9 mouse cellular contexts compared by ENCODE assay signal in genomic region chr17:35125578-35125977, GRCm38 (mm10). TPM values are rescaled to one million over a fixed set of nuclear protein-coding genes. Genes with fewer than 3 reads are reported as not detected.
A peak's percentile ranks its signal among the peaks of the same experiment; 100 is the strongest.
DNase-seq lines count a peak whose midpoint lies in the region; ATAC-seq and TF ChIP-seq lines count a peak whose summit lies in the region.
"Had no signal": no experiment of that assay in that cellular context is flagged by ENCODE, and none has a peak within 500 bp of the region (broad histone marks: within the 10 kb centered on the region; RNA-seq: fewer than 3 reads in every experiment).

No protein-coding gene starts in this region.

- WGBS in heart, postnatal 0 days: 23% methylated on average over 6 of the region's 6 CpGs
- 12% methylated on average over 6 of the region's 6 CpGs for WGBS in intestine, embryonic 16.5 days
- 25% methylated on average over 6 of the region's 6 CpGs for WGBS in midbrain, postnatal 0 days

- H3K4me3 ChIP-seq in heart, postnatal 0 days (ENCODE audit: low read depth, low read length): peak overlapping the region; percentile 64
- H3K4me3 ChIP-seq in brown adipose tissue, adult 24 weeks (ENCODE audit: insufficient read depth, low read depth, low read length): peak overlapping the region; percentile 86; the same call in 1 of the 2 replicates
- peak overlapping the region; percentile 77 for H3K4me3 ChIP-seq in intestine, embryonic 16.5 days (ENCODE audit: low read length)
- H3K4me3 ChIP-seq in midbrain, postnatal 0 days (ENCODE audit: low read depth, low read length): peak overlapping the region; percentile 69

- ATAC-seq in heart, postnatal 0 days (ENCODE audit: insufficient read depth, low read depth): no peak
- ATAC-seq in intestine, embryonic 16.5 days: no peak
- no peak for ATAC-seq in midbrain, postnatal 0 days (ENCODE audit: low FRiP score)

- peak overlapping the region; percentile 89 for H3K27ac ChIP-seq in heart, postnatal 0 days (ENCODE audit: low read depth)
- H3K27ac ChIP-seq in brown adipose tissue, adult 24 weeks (replicated peaks; ENCODE audit: low read depth, low read length): peak overlapping the region; percentile 90; the same call in 1 of the 2 replicates
- H3K27ac ChIP-seq in intestine, embryonic 16.5 days (ENCODE audit: low read length): peak overlapping the region; percentile 94
- H3K27ac ChIP-seq in midbrain, postnatal 0 days (ENCODE audit: low read depth, low read length): no peak overlapping the region; the same call in 1 of the 2 replicates

- no peak for DNase-seq in heart, postnatal 0 days (ENCODE audit: low spot score)
- no peak for DNase-seq in heart, postnatal 14 days
- no peak for DNase-seq in midbrain, postnatal 0 days (ENCODE audit: low spot score)
- no peak for DNase-seq in gastrocnemius, postnatal 4 days (ENCODE audit: low spot score in 2 of 2)
- no peak for DNase-seq in left cerebral cortex, postnatal 10 days (ENCODE audit: extremely low spot score in 1 of 2, low spot score in 2 of 2)
- DNase-seq in testis, postnatal 14 days (ENCODE audit: low spot score): no peak

- peaks cover 21% of the 10 kb centered on the region for H3K36me3 ChIP-seq in heart, postnatal 0 days (replicated peaks; ENCODE audit: control insufficient read depth, insufficient read depth, low read length)
- H3K36me3 ChIP-seq in intestine, embryonic 16.5 days (ENCODE audit: control insufficient read depth, insufficient read depth, low read length): peaks cover 5% of the 10 kb centered on the region
- peaks cover 13% of the 10 kb centered on the region for H3K36me3 ChIP-seq in midbrain, postnatal 0 days (ENCODE audit: insufficient read depth, low read length)

- no peaks in the 10 kb centered on the region for H3K27me3 ChIP-seq in heart, postnatal 0 days (ENCODE audit: control insufficient read depth, insufficient read depth, low read length)
- H3K27me3 ChIP-seq in intestine, embryonic 16.5 days (replicated peaks; ENCODE audit: control insufficient read depth, insufficient read depth, low read length): no peaks in the 10 kb centered on the region
- H3K27me3 ChIP-seq in midbrain, postnatal 0 days (ENCODE audit: insufficient read depth, low read length): no peaks in the 10 kb centered on the region

- intact Hi-C loops in heart, postnatal 14 days (cut with DNase I): loop anchor here (5.0 kb wide), 2 partner anchors 37 to 107 kb away; partner anchors contain the start of genes Atp6v1g2 and Prrc2a
- intact Hi-C loops in left cerebral cortex, postnatal 10 days (cut with DNase I): no loop called here

- peaks cover 20% of the 10 kb centered on the region for H3K4me1 ChIP-seq in heart, postnatal 0 days (ENCODE audit: control insufficient read depth, insufficient read depth)
- H3K4me1 ChIP-seq in brown adipose tissue, adult 24 weeks (ENCODE audit: control insufficient read depth, insufficient read depth, insufficient read length, low read length): peaks cover 7% of the 10 kb centered on the region
- peaks cover 28% of the 10 kb centered on the region for H3K4me1 ChIP-seq in intestine, embryonic 16.5 days (ENCODE audit: control insufficient read depth, insufficient read depth, low read length)
- H3K4me1 ChIP-seq in midbrain, postnatal 0 days (ENCODE audit: insufficient read depth, low read length): peaks cover 13% of the 10 kb centered on the region

- H3K4me2 ChIP-seq in heart, postnatal 0 days (ENCODE audit: low read depth, low read length): peak overlapping the region; percentile 68
- peak overlapping the region; percentile 90 for H3K4me2 ChIP-seq in intestine, embryonic 16.5 days (ENCODE audit: low read depth, low read length)
- peak overlapping the region; percentile 88 for H3K4me2 ChIP-seq in midbrain, postnatal 0 days (ENCODE audit: low read depth, low read length, poor library complexity, severe bottlenecking)

- no peak for TF ChIP-seq EP300 in heart, postnatal 0 days (IDR thresholded peaks at IDR 0.05; ENCODE audit: low read depth)

- peak overlapping the region; percentile 76 for H3K9ac ChIP-seq in heart, postnatal 0 days (replicated peaks; ENCODE audit: low read depth, low read length)
- peak overlapping the region; percentile 91 for H3K9ac ChIP-seq in intestine, embryonic 16.5 days (ENCODE audit: low read depth, low read length)
- H3K9ac ChIP-seq in midbrain, postnatal 0 days (replicated peaks; ENCODE audit: low read length, poor library complexity, severe bottlenecking): peak overlapping the region; percentile 84

- TF ChIP-seq CTCF in heart, postnatal 0 days (IDR thresholded peaks at IDR 0.05; ENCODE audit: low read depth): no peak
- TF ChIP-seq CTCF in midbrain, postnatal 0 days (IDR thresholded peaks at IDR 0.05): no peak

- H3K9me3 ChIP-seq in heart, postnatal 0 days (replicated peaks; ENCODE audit: control insufficient read depth, low read length): no peaks in the 10 kb centered on the region
- no peaks in the 10 kb centered on the region for H3K9me3 ChIP-seq in intestine, embryonic 16.5 days (ENCODE audit: control insufficient read depth, low read length)
- H3K9me3 ChIP-seq in midbrain, postnatal 0 days (ENCODE audit: low read length): no peaks in the 10 kb centered on the region

RNA-seq across cellular contexts. Expression of gene D17H6S53E, which starts 0.6 kb away (rescaled TPM):
- total RNA-seq in heart, postnatal 0 days (2014; rRNA removed; ENCODE audit: low replicate concordance): 22.3 and 135 TPM in 2 replicates
- 16.4 and 17.3 TPM in 2 replicates for polyA plus RNA-seq in heart, postnatal 0 days (2015; fragmentation: Nextera tagmentation; extraction: Ambion mirVana)
- 10 to 100 TPM; 28.0 to 29.6 TPM for total RNA-seq in heart, postnatal 14 days (2021)
- polyA plus RNA-seq in brown adipose tissue, adult 24 weeks (2012; ENCODE audit: insufficient read depth, insufficient read length, missing spikeins): 12.8 and 17.2 TPM in 2 replicates
- 15.4 and 18.3 TPM in 2 replicates for polyA plus RNA-seq in intestine, embryonic 16.5 days (2015; fragmentation: Nextera tagmentation; extraction: Ambion mirVana)
- 10.7 and 28.0 TPM in 2 replicates for total RNA-seq in midbrain, postnatal 0 days (2014; rRNA removed)
- polyA plus RNA-seq in midbrain, postnatal 0 days (2015; fragmentation: Nextera tagmentation; extraction: Ambion mirVana): 9.6 and 10.3 TPM in 2 replicates
- total RNA-seq in gastrocnemius, postnatal 4 days (2021): 10 to 100 TPM; 20.0 to 21.0 TPM
- 10 to 100 TPM; 23.8 to 24.6 TPM for total RNA-seq in left cerebral cortex, postnatal 10 days (2021)

RNA-seq across cellular contexts. Expression of gene Csnk2b, which starts 3.7 kb away (rescaled TPM):
- 239 and 244 TPM in 2 replicates for total RNA-seq in heart, postnatal 0 days (2014; rRNA removed; ENCODE audit: low replicate concordance)
- 232 and 241 TPM in 2 replicates for polyA plus RNA-seq in heart, postnatal 0 days (2015; fragmentation: Nextera tagmentation; extraction: Ambion mirVana)
- 100 to 1,000 TPM; 172 to 176 TPM for total RNA-seq in heart, postnatal 14 days (2021)
- polyA plus RNA-seq in brown adipose tissue, adult 24 weeks (2012; ENCODE audit: insufficient read depth, insufficient read length, missing spikeins): 138 and 147 TPM in 2 replicates
- polyA plus RNA-seq in intestine, embryonic 16.5 days (2015; fragmentation: Nextera tagmentation; extraction: Ambion mirVana): 246 and 254 TPM in 2 replicates
- total RNA-seq in midbrain, postnatal 0 days (2014; rRNA removed): 245 and 287 TPM in 2 replicates
- 325 and 332 TPM in 2 replicates for polyA plus RNA-seq in midbrain, postnatal 0 days (2015; fragmentation: Nextera tagmentation; extraction: Ambion mirVana)
- total RNA-seq in gastrocnemius, postnatal 4 days (2021): 100 to 1,000 TPM; 174 to 185 TPM
- total RNA-seq in left cerebral cortex, postnatal 10 days (2021): 100 to 1,000 TPM; 196 to 210 TPM

RNA-seq across cellular contexts. Expression of gene Gpank1, which starts 4.3 kb away (rescaled TPM):
- 4.2 and 24.1 TPM in 2 replicates for total RNA-seq in heart, postnatal 0 days (2014; rRNA removed; ENCODE audit: low replicate concordance)
- 9.1 and 9.6 TPM in 2 replicates for polyA plus RNA-seq in heart, postnatal 0 days (2015; fragmentation: Nextera tagmentation; extraction: Ambion mirVana)
- 1 to 10 TPM; 7.0 to 7.7 TPM for total RNA-seq in heart, postnatal 14 days (2021)
- polyA plus RNA-seq in brown adipose tissue, adult 24 weeks (2012; ENCODE audit: insufficient read depth, insufficient read length, missing spikeins): 7.9 and 12.8 TPM in 2 replicates
- 16.8 and 21.3 TPM in 2 replicates for polyA plus RNA-seq in intestine, embryonic 16.5 days (2015; fragmentation: Nextera tagmentation; extraction: Ambion mirVana)
- total RNA-seq in midbrain, postnatal 0 days (2014; rRNA removed): 11.7 and 17.0 TPM in 2 replicates
- polyA plus RNA-seq in midbrain, postnatal 0 days (2015; fragmentation: Nextera tagmentation; extraction: Ambion mirVana): 20.2 and 21.0 TPM in 2 replicates
- total RNA-seq in gastrocnemius, postnatal 4 days (2021): 1 to 10 TPM; 5.6 to 7.4 TPM
- 10 to 100 TPM; 13.2 to 17.7 TPM for total RNA-seq in left cerebral cortex, postnatal 10 days (2021)

RNA-seq across cellular contexts. Expression of gene Apom, which starts 6.3 kb away (rescaled TPM):
- not detected in 2 replicates for total RNA-seq in heart, postnatal 0 days (2014; rRNA removed; ENCODE audit: low replicate concordance)
- 0.11 TPM in 2 replicates for polyA plus RNA-seq in heart, postnatal 0 days (2015; fragmentation: Nextera tagmentation; extraction: Ambion mirVana)
- not detected for total RNA-seq in heart, postnatal 14 days (2021)
- polyA plus RNA-seq in brown adipose tissue, adult 24 weeks (2012; ENCODE audit: insufficient read depth, insufficient read length, missing spikeins): not detected in 2 replicates
- polyA plus RNA-seq in intestine, embryonic 16.5 days (2015; fragmentation: Nextera tagmentation; extraction: Ambion mirVana): 9.4 and 20.2 TPM in 2 replicates
- 0.44 TPM in 1 of 2 replicates, not detected in the other for total RNA-seq in midbrain, postnatal 0 days (2014; rRNA removed)
- polyA plus RNA-seq in midbrain, postnatal 0 days (2015; fragmentation: Nextera tagmentation; extraction: Ambion mirVana): 0.22 TPM in 1 of 2 replicates, not detected in the other
- total RNA-seq in gastrocnemius, postnatal 4 days (2021): 1 to 10 TPM in 1 of 2 experiments, not detected in 1; 1.2 TPM
- under 1 TPM in 1 of 2 experiments, not detected in 1; 0.34 TPM for total RNA-seq in left cerebral cortex, postnatal 10 days (2021)
- total RNA-seq: hematopoietic stem cell, adult 5-6 weeks had no signal

RNA-seq across cellular contexts. Expression of gene Bag6, which starts 9.4 kb away (rescaled TPM):
- total RNA-seq in heart, postnatal 0 days (2014; rRNA removed; ENCODE audit: low replicate concordance): 188 and 235 TPM in 2 replicates
- 35.6 and 37.7 TPM in 2 replicates for polyA plus RNA-seq in heart, postnatal 0 days (2015; fragmentation: Nextera tagmentation; extraction: Ambion mirVana)
- 100 to 1,000 TPM; 237 to 245 TPM for total RNA-seq in heart, postnatal 14 days (2021)
- polyA plus RNA-seq in brown adipose tissue, adult 24 weeks (2012; ENCODE audit: insufficient read depth, insufficient read length, missing spikeins): 119 and 160 TPM in 2 replicates
- 37.5 and 41.3 TPM in 2 replicates for polyA plus RNA-seq in intestine, embryonic 16.5 days (2015; fragmentation: Nextera tagmentation; extraction: Ambion mirVana)
- total RNA-seq in midbrain, postnatal 0 days (2014; rRNA removed): 330 and 339 TPM in 2 replicates
- 62.3 and 68.9 TPM in 2 replicates for polyA plus RNA-seq in midbrain, postnatal 0 days (2015; fragmentation: Nextera tagmentation; extraction: Ambion mirVana)
- 100 to 1,000 TPM; 265 to 276 TPM for total RNA-seq in gastrocnemius, postnatal 4 days (2021)
- 100 to 1,000 TPM; 297 to 299 TPM for total RNA-seq in left cerebral cortex, postnatal 10 days (2021)
